ENCODE assay signal across 27 mouse cellular contexts in the genomic region with DNA sequence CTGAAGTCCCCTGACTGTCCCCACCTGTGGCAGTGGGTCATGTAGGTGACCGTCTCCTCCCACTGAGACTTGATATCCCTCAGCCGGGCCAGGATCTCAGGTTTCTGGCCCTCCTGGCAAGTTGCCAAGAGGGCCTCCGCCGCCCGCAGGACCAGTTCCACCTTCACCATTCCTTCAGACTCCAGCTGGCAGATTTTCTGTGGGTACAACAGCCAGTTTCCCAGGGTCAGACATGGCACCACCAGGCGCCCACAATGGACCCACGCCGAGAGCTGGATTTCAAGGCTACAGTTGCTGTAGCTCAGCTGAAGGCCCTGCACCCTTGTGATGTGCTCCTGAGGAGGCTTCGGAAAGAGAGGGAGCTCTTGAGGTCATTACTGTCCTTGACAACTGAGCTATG. TPM values are rescaled to one million over a fixed set of nuclear protein-coding genes. Genes with fewer than 3 reads are reported as not detected.
DNase-seq lines count a peak whose midpoint lies in the region; ATAC-seq and TF ChIP-seq lines count a peak whose summit lies in the region.
"Had no signal": no experiment of that assay in that cellular context is flagged by ENCODE, and none has a peak within 500 bp of the region (broad histone marks: within the 10 kb centered on the region; RNA-seq: fewer than 3 reads in every experiment).

No protein-coding gene starts in this region.

- WGBS in kidney, embryonic 14.5 days = 50% methylated on average over 9 of the region's 9 CpGs
- WGBS in midbrain, embryonic 11.5 days = 88% methylated on average over 9 of the region's 9 CpGs
- WGBS in midbrain, embryonic 14.5 days = 88% methylated on average over 9 of the region's 9 CpGs

- no peaks in the 10 kb centered on the region for H3K9me3 ChIP-seq in kidney, embryonic 14.5 days (ENCODE audit: control insufficient read depth, low read length)
- no peaks in the 10 kb centered on the region for H3K9me3 ChIP-seq in midbrain, embryonic 11.5 days (ENCODE audit: control insufficient read depth, low read length)
- H3K9me3 ChIP-seq in midbrain, embryonic 14.5 days (ENCODE audit: control insufficient read depth, low read length) = no peaks in the 10 kb centered on the region
- H3K9me3 ChIP-seq: G1E; heart, embryonic 10.5 days; heart, embryonic 15.5 days; hindbrain, embryonic 12.5 days; midbrain, embryonic 10.5 days had no signal

- peak overlapping the region; percentile 57 for H3K27ac ChIP-seq in gastrocnemius, adult 2 months
- H3K27ac ChIP-seq in kidney, embryonic 14.5 days (ENCODE audit: low read depth, low read length) = no peak overlapping the region
- no peak overlapping the region for H3K27ac ChIP-seq in midbrain, embryonic 11.5 days (ENCODE audit: low read depth, low read length)
- H3K27ac ChIP-seq in midbrain, embryonic 14.5 days (replicated peaks; ENCODE audit: low read depth, low read length) = no peak overlapping the region
- H3K27ac ChIP-seq: heart, embryonic 10.5 days; heart, embryonic 15.5 days; hindbrain, embryonic 12.5 days; liver, embryonic 14.5 days; midbrain, embryonic 10.5 days; neural tube, embryonic 13.5 days had no signal

- H3K27me3 ChIP-seq in kidney, embryonic 14.5 days (ENCODE audit: control insufficient read depth, insufficient read depth, low read length) = no peaks in the 10 kb centered on the region
- no peaks in the 10 kb centered on the region for H3K27me3 ChIP-seq in midbrain, embryonic 11.5 days (ENCODE audit: control insufficient read depth, insufficient read depth, low read length)
- no peaks in the 10 kb centered on the region for H3K27me3 ChIP-seq in midbrain, embryonic 14.5 days (ENCODE audit: control insufficient read depth, insufficient read depth, low read length)
- H3K27me3 ChIP-seq: heart, embryonic 15.5 days; hindbrain, embryonic 12.5 days had no signal

- H3K4me2 ChIP-seq in kidney, embryonic 14.5 days (replicated peaks; ENCODE audit: low read depth, low read length) = no peak overlapping the region
- no peak overlapping the region for H3K4me2 ChIP-seq in midbrain, embryonic 11.5 days
- H3K4me2 ChIP-seq in midbrain, embryonic 14.5 days (ENCODE audit: low read length) = no peak overlapping the region
- H3K4me2 ChIP-seq: heart, embryonic 15.5 days; hindbrain, embryonic 12.5 days; neural tube, embryonic 13.5 days had no signal

- peaks cover 5% of the 10 kb centered on the region; the same call in 1 of the 2 replicates for H3K4me1 ChIP-seq in kidney, embryonic 14.5 days (ENCODE audit: control insufficient read depth, insufficient read depth, low read length)
- no peaks in the 10 kb centered on the region for H3K4me1 ChIP-seq in midbrain, embryonic 11.5 days (ENCODE audit: control insufficient read depth, insufficient read depth, low read length)
- no peaks in the 10 kb centered on the region for H3K4me1 ChIP-seq in midbrain, embryonic 14.5 days (ENCODE audit: control insufficient read depth, insufficient read depth, low read length)
- H3K4me1 ChIP-seq: hindbrain, embryonic 12.5 days had no signal

- H3K4me3 ChIP-seq in gastrocnemius, adult 2 months = no peak overlapping the region
- H3K4me3 ChIP-seq in kidney, embryonic 14.5 days (ENCODE audit: low read length) = no peak overlapping the region
- H3K4me3 ChIP-seq in midbrain, embryonic 11.5 days (ENCODE audit: low read depth, low read length) = no peak overlapping the region
- H3K4me3 ChIP-seq in midbrain, embryonic 14.5 days (replicated peaks; ENCODE audit: low read depth, low read length) = no peak overlapping the region
- H3K4me3 ChIP-seq: heart, embryonic 10.5 days; heart, embryonic 15.5 days; hindbrain, embryonic 12.5 days; midbrain, embryonic 10.5 days; neural tube, embryonic 13.5 days had no signal

- DNase-seq in adrenal gland, adult 2 months = peak; percentile 55
- DNase-seq in adrenal gland, postnatal 25 days = no peak
- peak; percentile 50 for DNase-seq in gastrocnemius, adult 2 months
- DNase-seq in gastrocnemius, postnatal 10 days = no peak
- DNase-seq in kidney, adult 18-20 months = no peak
- peak; percentile 68 for DNase-seq in midbrain, embryonic 11.5 days (ENCODE audit: low spot score, missing footprints)
- DNase-seq in midbrain, embryonic 14.5 days = no peak
- DNase-seq: cerebellum, adult 18-20 months; cerebellum, postnatal 10 days; heart, postnatal 36 days; kidney, adult 11 months; layer of hippocampus, adult 9-11 months; liver; lung, adult 2 months; lung, postnatal 14 days; right cerebral cortex, postnatal 4 days; thymus, adult 2 months; thymus, postnatal 36 days had no signal

- ATAC-seq in kidney, embryonic 14.5 days (ENCODE audit: low FRiP score, low TSS enrichment) = 0 out of 2 replicates have a peak, but pooled peaks have one; percentile 41
- ATAC-seq in midbrain, embryonic 11.5 days (ENCODE audit: low FRiP score) = no peak
- ATAC-seq in midbrain, embryonic 14.5 days (ENCODE audit: low FRiP score, low TSS enrichment) = no peak
- ATAC-seq: forebrain, embryonic 14.5 days had no signal

- TF ChIP-seq CTCF in gastrocnemius, adult 2 months (IDR thresholded peaks at IDR 0.05) = no peak

- no peak overlapping the region for H3K9ac ChIP-seq in kidney, embryonic 14.5 days (ENCODE audit: low read depth, low read length)
- H3K9ac ChIP-seq in midbrain, embryonic 11.5 days (ENCODE audit: low read length) = no peak overlapping the region
- no peak overlapping the region for H3K9ac ChIP-seq in midbrain, embryonic 14.5 days (replicated peaks; ENCODE audit: low read length)
- H3K9ac ChIP-seq: heart, embryonic 15.5 days; hindbrain, embryonic 12.5 days; liver, embryonic 14.5 days; neural tube, embryonic 13.5 days had no signal

- intact Hi-C loops in gastrocnemius, adult 2 months (cut with DNase I) = no loop called here

- no peaks in the 10 kb centered on the region for H3K36me3 ChIP-seq in kidney, embryonic 14.5 days (ENCODE audit: control insufficient read depth, insufficient read depth, low read length)
- H3K36me3 ChIP-seq in midbrain, embryonic 11.5 days (ENCODE audit: control insufficient read depth, insufficient read depth, low read length) = no peaks in the 10 kb centered on the region
- H3K36me3 ChIP-seq in midbrain, embryonic 14.5 days (ENCODE audit: control insufficient read depth, insufficient read depth, low read length) = no peaks in the 10 kb centered on the region
- H3K36me3 ChIP-seq: heart, embryonic 10.5 days; heart, embryonic 15.5 days; hindbrain, embryonic 12.5 days; midbrain, embryonic 10.5 days; neural tube, embryonic 13.5 days had no signal

RNA-seq across cellular contexts. Expression of a gene that starts 40.4 kb away (rescaled TPM):
- total RNA-seq in adrenal gland, adult 2 months (2021) = 10 to 100 TPM in 1 of 2 experiments, 1 to 10 TPM in 1; 9.1 to 16.1 TPM
- polyA plus RNA-seq in adrenal gland, adult 2 months (2012; rRNA removed) = 4.3 and 4.5 TPM in 2 replicates
- 8.6 and 14.8 TPM in 2 replicates for total RNA-seq in adrenal gland, postnatal 25 days (2021)
- 1 to 10 TPM; 4.1 to 4.7 TPM for total RNA-seq in gastrocnemius, adult 2 months (2021)
- total RNA-seq in gastrocnemius, postnatal 10 days (2021) = 10 to 100 TPM in 1 of 2 experiments, 1 to 10 TPM in 1; 9.0 to 11.5 TPM
- polyA plus RNA-seq in kidney, embryonic 14.5 days (2014; fragmentation: Nextera tagmentation; extraction: Ambion mirVana) = 0.24 and 0.51 TPM in 2 replicates
- 0.10 TPM in 1 of 2 replicates, not detected in the other for polyA plus RNA-seq in midbrain, embryonic 11.5 days (2014; fragmentation: Nextera tagmentation; extraction: Ambion mirVana)
- 0.04 TPM in 1 of 2 replicates, not detected in the other for polyA plus RNA-seq in midbrain, embryonic 14.5 days (2014; fragmentation: Nextera tagmentation; extraction: Ambion mirVana)

Comparison
In these comparisons a context has a peak if more than half of its experiments do, and no peak if none do; other contexts are left out.
1. DNase-seq: peak in adrenal gland, adult 2 months (single experiment), gastrocnemius, adult 2 months (single experiment) and midbrain, embryonic 11.5 days (single experiment); none in adrenal gland, postnatal 25 days (single experiment), gastrocnemius, postnatal 10 days (single experiment), kidney, adult 18-20 months (single experiment) and midbrain, embryonic 14.5 days (single experiment).